ENCODE assay signal across 35 mouse cellular contexts in genomic region chr6:23048836-23049235, GRCm38 (mm10).
"Had no signal": no experiment of that assay in that cellular context is flagged by ENCODE, and none has a peak within 500 bp of the region (broad histone marks: within the 10 kb centered on the region; RNA-seq: fewer than 3 reads in every experiment).

No protein-coding gene starts in this region.

- ATAC-seq: hindbrain, embryonic 16.5 days; hindbrain, postnatal 0 days; inflammation-experienced regulatory T-cells, adult 6 months; intestine, embryonic 15.5 days; intestine, embryonic 16.5 days; intestine, postnatal 0 days had no signal

- H3K27ac ChIP-seq: heart, embryonic 10.5 days; heart, embryonic 13.5 days; heart, embryonic 15.5 days; hindbrain, embryonic 10.5 days; hindbrain, embryonic 12.5 days; hindbrain, embryonic 13.5 days; hindbrain, embryonic 14.5 days; hindbrain, embryonic 15.5 days; hindbrain, postnatal 0 days; intestine, embryonic 15.5 days; kidney, embryonic 15.5 days; kidney, postnatal 0 days; layer of hippocampus, adult 2 months had no signal

- H3K27me3 ChIP-seq: heart, embryonic 12.5 days; heart, embryonic 13.5 days; heart, embryonic 15.5 days; hindbrain, embryonic 12.5 days; hindbrain, embryonic 13.5 days; hindbrain, embryonic 15.5 days; intestine, embryonic 15.5 days; kidney, embryonic 15.5 days had no signal

- H3K4me1 ChIP-seq: heart, embryonic 10.5 days; heart, embryonic 12.5 days; heart, embryonic 13.5 days; heart, embryonic 15.5 days; hindbrain, embryonic 10.5 days; hindbrain, embryonic 12.5 days; hindbrain, embryonic 13.5 days; hindbrain, embryonic 15.5 days; intestine, embryonic 15.5 days; kidney, embryonic 15.5 days had no signal

- H3K9ac ChIP-seq: heart, embryonic 12.5 days; heart, embryonic 13.5 days; heart, embryonic 15.5 days; hindbrain, embryonic 12.5 days; hindbrain, embryonic 13.5 days; hindbrain, embryonic 14.5 days; hindbrain, embryonic 15.5 days; intestine, embryonic 15.5 days; kidney, embryonic 15.5 days had no signal

- H3K4me3 ChIP-seq: heart, embryonic 10.5 days; heart, embryonic 12.5 days; heart, embryonic 13.5 days; heart, embryonic 15.5 days; hindbrain, embryonic 10.5 days; hindbrain, embryonic 12.5 days; hindbrain, embryonic 13.5 days; hindbrain, embryonic 15.5 days; intestine, embryonic 15.5 days; kidney, embryonic 15.5 days; layer of hippocampus, adult 2 months had no signal

- H3K36me3 ChIP-seq: heart, embryonic 10.5 days; heart, embryonic 12.5 days; heart, embryonic 13.5 days; heart, embryonic 15.5 days; intestine, embryonic 15.5 days; kidney, embryonic 15.5 days had no signal

- DNase-seq: heart, postnatal 10 days; heart, postnatal 14 days; heart, postnatal 36 days; heart, postnatal 4 days; kidney, adult 11 months; kidney, adult 18-20 months; kidney, adult 2 months; kidney, adult 8-10 months; kidney, adult 9 months; kidney, postnatal 10 days; kidney, postnatal 14 days; kidney, postnatal 25 days; kidney, postnatal 36 days; kidney, postnatal 4 days; layer of hippocampus, adult 9-11 months; layer of hippocampus, postnatal 36 days had no signal

- H3K4me2 ChIP-seq: heart, embryonic 11.5 days; heart, embryonic 12.5 days; heart, embryonic 13.5 days; heart, embryonic 15.5 days; hindbrain, embryonic 12.5 days; hindbrain, embryonic 13.5 days; hindbrain, embryonic 14.5 days; hindbrain, embryonic 15.5 days; intestine, embryonic 15.5 days; kidney, embryonic 15.5 days had no signal

- H3K9me3 ChIP-seq: heart, embryonic 10.5 days; heart, embryonic 12.5 days; heart, embryonic 15.5 days; hindbrain, embryonic 12.5 days; hindbrain, embryonic 13.5 days; intestine, embryonic 15.5 days; kidney, embryonic 15.5 days had no signal
